Mouse (Mus musculus): Measurements from ENCODE around the gene Wdr90.

- TF ChIP-seq CTCF (IDR thresholded peaks at IDR 0.05; ENCODE audit: borderline replicate concordance, insufficient read depth, low read length) (no peak), POLR2A (IDR thresholded peaks at IDR 0.05; ENCODE audit: low read depth, low read length) (no peak)
Observed at GRCm38 (mm10) chr17:25869954-25870353, 8.7 kb upstream of the Wdr90 start.

Data from embryonic fibroblast, embryonic 13.5 days (primary cell).